Mouse (Mus musculus) ES-Bruce4 (cell line): ENCODE data around the gene Smc6.

Source experiments
- CTCF ChIP-seq: IDR thresholded peaks from one replicate; pipeline ENCODE4 v1.8.1; 2011; ENCODE audit warnings: low read depth, low read length
- EP300 ChIP-seq: IDR thresholded peaks from 2 replicates; pipeline ENCODE4 v1.6.1; 2011; ENCODE audit warnings: low read depth, low read length; ENCODE audit not compliant: insufficient read depth

DNA sequence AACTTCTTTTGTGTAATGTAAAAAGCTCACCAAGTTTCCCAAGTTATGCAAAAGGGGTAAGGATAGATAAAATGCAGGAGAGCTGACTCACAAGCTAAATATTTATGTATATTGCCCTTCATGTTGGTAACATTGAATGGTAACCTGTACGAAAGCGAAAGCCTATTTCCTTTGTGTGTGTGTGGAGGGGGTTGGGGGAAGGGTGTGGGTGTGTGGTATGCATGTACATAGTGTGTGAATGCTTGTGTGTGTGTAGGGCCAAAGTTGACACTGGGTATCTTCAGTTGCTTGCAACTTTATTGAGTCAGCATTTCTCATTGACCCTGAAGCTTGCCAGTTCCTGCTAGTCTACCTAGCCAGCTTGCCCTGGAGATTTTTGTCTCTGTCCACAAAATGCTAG, 15.9 kb downstream of the Smc6 start:
- TF ChIP-seq CTCF (no peak), EP300 (no peak)
